Mouse (Mus musculus) kidney, postnatal 4 days (tissue): ENCODE results near the gene Magoh.

ENCODE experiments used
- DNase-seq, 2 experiments: peaks; one replicate each; pipeline ENCODE4 v3.0.0; 2021; ENCODE audit warnings: mixed read lengths in 2 of 2

Gene Magoh

GRCm38 (mm10) chr4:107889731-107890432, 10.3 kb downstream of the Magoh start, which contains the start of gene 0610037L13Rik:
TSS of gene 0610037L13Rik (plus strand) at chr4:107889813.
- peak; percentile 94 to 96 for DNase-seq

DNA sequence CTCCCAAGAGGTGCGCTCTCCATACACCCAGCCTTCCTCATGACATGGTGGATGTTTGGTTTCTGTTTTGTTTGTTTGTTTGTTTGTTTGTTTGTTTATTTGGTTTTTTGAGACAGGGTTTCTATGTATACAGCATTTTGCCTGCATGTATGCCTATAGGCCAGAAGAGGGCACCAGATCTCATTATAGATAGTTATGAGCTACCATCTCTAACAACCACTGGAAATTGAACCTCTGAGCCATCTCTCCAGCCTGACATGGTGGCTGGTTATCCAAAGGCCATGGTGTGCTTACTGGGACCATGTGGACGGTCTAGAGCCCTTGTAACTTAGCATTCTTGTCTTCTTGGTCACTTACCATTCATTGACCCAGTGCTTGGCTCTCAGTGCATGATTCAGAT, 13.1 kb downstream of the Magoh start:
- DNase-seq = peak in 1 of 2 experiments; percentile 9

GRCm38 (mm10) chr4:107899211-107899927, 19.8 kb downstream of the Magoh start:
- DNase-seq = no peak

DNA sequence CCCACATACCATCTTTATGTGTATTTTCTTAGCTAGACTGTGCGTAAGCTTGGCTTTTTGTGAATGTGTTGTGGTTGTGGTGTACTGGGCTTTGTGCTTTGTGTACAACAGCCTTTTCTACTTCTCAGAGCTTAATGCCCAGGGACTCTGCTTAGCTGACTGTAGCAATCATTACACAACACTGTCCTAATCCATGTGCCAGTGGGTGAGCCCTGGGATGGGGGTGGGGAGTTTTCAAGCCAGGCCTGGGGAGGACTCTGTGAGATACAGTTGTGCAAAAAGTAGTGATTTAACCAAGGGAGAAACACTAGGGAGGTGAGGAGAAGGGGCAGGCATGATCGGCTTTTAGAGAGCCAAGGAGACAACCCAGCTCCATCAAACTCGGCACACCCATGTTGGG, 20.7 kb downstream of the Magoh start:
- DNase-seq = no peak

DNA sequence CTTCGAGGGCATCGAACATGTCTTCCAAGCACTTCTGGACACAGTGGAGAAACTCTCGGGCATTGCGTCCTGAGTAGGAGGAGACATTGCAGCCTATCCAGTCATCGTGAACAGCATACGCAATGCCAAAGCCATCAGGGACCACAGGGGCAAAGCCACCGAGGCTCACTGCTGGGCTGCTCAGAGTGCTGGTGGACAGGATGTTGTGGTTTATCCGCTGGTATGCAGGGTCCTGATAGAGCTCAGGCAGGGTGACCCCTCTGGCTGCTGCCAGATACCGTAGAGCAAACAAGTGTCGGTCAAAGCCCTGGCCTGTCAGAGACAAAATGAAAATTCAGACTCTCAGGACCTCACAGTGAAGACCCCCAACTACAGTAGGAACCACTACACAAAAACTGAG, 24.7 kb downstream of the Magoh start:
- DNase-seq = no peak

- no peak for DNase-seq
Measured at GRCm38 (mm10) chr4:107906561-107906960, 27.0 kb downstream of the Magoh start.

- DNase-seq = no peak
Measured at GRCm38 (mm10) chr4:107910020-107910419, 30.5 kb downstream of the Magoh start.

GRCm38 (mm10) chr4:107920336-107920735, 40.8 kb downstream of the Magoh start:
- peak in 1 of 2 experiments; percentile 29 for DNase-seq

GRCm38 (mm10) chr4:107921152-107921695, 41.7 kb downstream of the Magoh start:
- peak; percentile 77 to 81 for DNase-seq

- peak; percentile 19 to 24 for DNase-seq
Measured at GRCm38 (mm10) chr4:107921952-107922351, 42.4 kb downstream of the Magoh start.

DNA sequence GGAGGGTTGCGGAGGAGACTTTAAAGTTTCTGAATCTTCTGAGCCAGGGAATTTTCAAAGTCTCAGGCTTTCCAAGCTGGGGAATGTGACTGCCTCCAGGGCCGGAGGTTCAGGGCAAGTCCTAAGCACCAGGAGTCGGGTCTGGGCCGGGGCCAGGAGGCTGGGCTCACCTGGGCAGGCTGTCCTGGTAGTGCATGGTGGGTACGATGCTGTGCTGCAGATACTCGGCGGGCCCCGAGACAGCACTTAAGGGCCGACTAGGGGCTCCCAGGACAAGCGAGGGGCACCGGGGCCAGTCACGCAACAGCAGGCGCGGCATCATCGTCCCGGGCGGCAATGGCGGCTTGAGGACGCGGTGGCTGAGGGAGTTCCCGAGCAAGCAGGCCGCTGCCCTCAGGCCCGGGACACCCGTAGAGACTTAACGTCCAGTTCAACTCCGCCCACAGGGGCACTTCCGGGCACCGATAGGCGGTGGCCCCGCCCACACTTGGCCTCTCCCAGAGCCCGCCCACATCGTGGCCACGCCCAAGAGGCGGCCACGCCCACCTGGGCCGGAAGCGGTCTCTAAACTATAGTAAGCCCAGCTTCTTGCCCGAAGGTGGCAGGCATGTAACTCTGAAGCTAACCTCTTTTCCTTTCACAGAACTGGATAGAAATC, 43.7 kb downstream of the Magoh start, which contains the start of gene Cpt2:
TSS of gene Cpt2 (minus strand) at position 466 of the 658 bp plus-strand sequence.
- DNase-seq = peak; percentile 97 to 98

DNA sequence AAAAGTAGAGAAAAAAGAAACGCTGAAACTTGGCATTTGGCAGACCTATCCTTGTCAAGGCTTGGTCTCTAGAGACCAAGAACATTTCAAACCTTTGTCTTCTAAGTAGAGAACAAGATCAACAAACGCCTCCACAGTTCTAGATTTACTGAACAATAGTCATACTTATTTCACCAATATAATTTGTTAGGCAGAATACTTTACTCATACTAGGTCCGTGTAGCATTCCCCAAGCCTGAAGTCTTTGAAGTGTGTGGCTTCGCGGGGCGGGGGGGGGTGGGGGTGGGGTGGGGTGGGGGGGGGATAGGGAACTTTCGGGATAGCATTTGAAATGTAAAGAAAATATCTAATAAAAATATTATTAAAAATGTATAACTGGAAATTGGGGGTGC, 44.2 kb downstream of the Magoh start:
- no peak for DNase-seq

DNA sequence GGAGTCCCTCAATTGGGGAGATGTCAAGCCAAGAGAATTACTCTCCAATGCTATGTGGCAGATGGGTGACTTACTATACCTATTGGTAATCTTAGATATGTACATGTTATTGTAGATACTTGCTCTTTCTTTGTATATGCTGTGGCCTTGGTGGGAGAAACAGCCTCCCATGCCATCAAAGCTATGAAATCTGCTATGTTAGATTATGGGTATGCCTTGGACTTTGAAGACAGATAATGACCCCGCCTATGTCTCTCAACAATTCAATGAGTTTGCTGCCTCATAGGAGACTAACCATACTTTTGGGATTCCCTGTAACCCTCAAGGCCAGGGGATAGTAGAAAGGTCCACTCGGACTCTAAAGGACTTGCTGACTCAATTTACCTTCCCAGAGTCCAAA, 48.7 kb downstream of the Magoh start:
- DNase-seq = no peak

- DNase-seq = no peak
Measured at GRCm38 (mm10) chr4:107928726-107929125, 49.2 kb downstream of the Magoh start.

- DNase-seq = no peak
Measured at GRCm38 (mm10) chr4:107931453-107931852, 51.9 kb downstream of the Magoh start.

DNA sequence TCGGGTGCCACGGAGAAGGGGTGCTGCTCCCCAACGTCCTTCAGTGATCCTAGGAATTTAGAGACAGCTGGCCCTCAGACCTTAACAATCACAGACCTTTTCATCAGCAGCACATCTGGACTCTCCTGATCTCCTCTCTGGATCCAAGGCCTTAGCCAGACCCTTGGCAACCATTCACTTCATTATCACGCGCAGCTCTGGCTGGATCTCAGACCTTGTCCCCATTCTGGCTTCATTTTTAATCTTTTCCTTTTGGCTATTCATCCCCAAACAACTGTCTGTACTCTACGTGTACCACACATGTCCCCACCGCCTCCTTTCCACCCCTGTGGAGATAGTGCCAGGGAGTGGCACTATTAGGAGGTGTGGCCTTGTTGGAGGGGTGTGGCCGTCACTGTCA, 53.7 kb downstream of the Magoh start:
- DNase-seq = no peak

DNA sequence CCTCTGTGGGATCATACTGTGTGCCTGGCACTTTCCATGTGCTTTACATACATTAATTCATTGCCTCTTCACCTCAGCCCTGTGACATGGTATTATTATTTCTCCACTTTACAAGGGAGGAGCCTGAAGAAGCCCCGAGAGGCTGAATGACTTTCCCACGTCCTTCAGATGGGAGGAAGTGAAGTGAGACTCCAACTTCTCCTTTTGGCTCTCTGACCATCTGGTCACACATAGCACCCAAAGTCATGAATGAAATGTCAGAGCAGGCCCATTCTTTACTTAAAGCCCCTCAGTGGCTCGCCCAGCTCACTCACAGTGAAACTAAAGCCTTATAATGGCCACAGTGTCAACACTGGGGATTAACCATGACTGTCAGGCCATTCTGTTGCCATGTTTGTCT, 55.7 kb downstream of the Magoh start:
- DNase-seq = no peak
